Mouse (Mus musculus) layer of hippocampus, postnatal 10 days (tissue): Measurements from ENCODE around the gene Ltbp1. TPM values are rescaled to one million over a fixed set of nuclear protein-coding genes. Genes with fewer than 3 reads are reported as not detected.

Experiments
- DNase-seq, 2 experiments: peaks; one replicate each; pipeline ENCODE4 v3.0.0; 2021; ENCODE audit warnings: low spot score in 2 of 2
- total RNA-seq, 2 experiments: library from RNA; stranded (reverse); gene quantifications; 2 replicates each; pipeline ENCODE4 v1.2.3; 2021

Gene Ltbp1
- total RNA-seq, 2 experiments from 2014 or later, result 6.3 to 8.7 TPM

- DNase-seq, result no peak
Observed at GRCm38 (mm10) chr17:75345116-75345515, 339.7 kb downstream of the Ltbp1 start.

GRCm38 (mm10) chr17:75347414-75347813 lies 342.0 kb downstream of the Ltbp1 start:
- no peak for DNase-seq

DNA sequence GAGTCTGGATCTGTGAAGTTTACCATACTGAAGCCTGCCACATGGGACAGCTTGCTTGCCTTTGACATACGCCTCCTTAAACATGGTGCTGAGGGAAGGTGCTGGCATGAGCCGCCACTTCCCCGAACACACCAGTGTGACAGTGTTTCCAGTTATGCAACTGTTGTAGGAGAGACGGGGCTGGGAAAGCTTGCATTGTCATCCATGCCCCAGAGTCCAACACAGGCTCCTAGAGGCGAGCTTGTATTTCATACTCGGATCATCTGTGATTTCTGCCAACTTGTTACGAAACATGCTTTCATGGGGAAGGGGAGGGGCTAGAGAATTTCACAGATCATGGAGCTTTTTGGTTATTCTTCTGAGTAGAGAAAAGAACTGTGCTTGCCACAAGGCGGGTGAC lies 343.7 kb downstream of the Ltbp1 start:
- peak; percentile 11 to 24 for DNase-seq

GRCm38 (mm10) chr17:75349602-75350001 lies 344.2 kb downstream of the Ltbp1 start:
- DNase-seq, result no peak

GRCm38 (mm10) chr17:75353323-75353722 lies 348.0 kb downstream of the Ltbp1 start:
- no peak for DNase-seq

- no peak for DNase-seq
Observed at GRCm38 (mm10) chr17:75355431-75355830, 350.1 kb downstream of the Ltbp1 start.

DNA sequence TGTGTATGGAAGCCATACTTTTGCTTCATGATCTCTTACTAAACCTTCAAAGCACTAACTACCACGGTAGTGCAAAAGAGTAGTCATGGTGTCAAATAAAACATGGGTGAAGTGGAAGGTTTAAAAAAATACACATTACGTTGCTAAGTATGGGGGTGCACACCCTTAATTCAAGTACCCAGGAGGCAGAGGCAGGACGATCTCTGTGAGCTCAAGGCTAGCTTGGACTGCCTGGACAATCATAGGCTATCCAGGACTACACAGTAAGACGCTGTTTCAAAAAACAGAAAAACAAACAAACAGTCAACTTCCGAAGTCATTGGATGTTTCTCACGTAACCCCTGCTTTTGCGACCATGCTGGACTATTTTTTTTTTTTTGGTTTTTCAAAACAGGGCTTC lies 354.7 kb downstream of the Ltbp1 start:
- no peak for DNase-seq

DNA sequence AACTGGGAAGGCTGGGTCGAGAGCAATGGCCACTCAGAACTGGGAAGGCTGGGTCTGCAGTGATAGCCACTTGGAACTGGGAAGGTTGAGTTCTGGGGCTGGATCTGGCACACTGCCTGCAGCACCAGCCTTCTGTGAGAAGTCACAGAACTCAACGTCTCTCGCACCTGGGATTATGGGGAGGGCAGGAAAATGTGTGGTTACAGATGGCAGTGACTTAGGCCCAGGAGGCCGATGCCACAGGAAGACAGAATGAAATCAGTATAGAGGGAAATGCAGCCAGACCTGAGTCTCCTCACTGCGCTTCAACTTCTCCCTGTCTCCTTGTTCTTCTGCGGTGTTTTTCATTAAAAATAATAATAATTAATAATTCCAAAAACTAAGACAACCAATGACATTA lies 361.0 kb downstream of the Ltbp1 start:
- no peak for DNase-seq

- no peak for DNase-seq
Observed at GRCm38 (mm10) chr17:75367486-75368155, 362.3 kb downstream of the Ltbp1 start.

DNA sequence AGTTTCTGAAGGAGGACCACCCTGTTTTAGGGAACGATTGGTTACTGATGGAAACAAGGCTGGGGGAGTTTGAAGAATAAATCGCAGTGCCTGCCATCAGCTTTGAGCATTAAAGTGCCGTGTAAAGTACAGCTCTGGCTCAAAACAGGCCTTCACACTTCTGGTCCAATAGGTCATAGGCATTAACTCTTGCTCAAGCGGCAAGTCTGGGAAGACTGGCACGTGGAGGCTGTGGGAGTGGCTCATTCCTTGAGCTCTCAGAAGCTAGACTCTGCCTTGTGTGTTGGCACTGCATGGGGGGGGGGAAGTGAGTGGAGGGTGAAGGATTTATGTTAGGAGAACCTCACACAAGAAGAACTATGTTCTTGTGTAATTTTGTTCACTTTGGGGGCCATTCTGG lies 363.2 kb downstream of the Ltbp1 start:
- DNase-seq, result no peak

DNA sequence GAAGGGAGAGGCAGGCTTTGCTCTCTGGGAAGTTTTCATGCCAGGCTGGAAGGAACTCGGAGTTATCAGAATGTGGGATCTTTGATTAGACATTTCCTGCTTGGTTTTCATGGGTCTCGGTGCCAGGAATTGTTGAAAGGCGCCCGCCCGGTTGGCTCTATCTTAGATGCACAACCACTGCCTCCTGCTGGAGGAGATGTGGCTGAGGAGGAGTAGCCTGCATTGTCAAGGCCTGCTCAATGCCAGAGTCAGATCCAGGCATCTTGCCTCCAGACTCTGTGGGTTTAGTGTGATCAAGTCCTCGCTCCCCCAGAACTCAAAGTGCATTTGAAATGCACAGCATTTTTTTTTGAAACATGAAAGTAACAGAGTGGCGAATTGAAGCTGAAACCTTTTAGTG lies 364.0 kb downstream of the Ltbp1 start:
- DNase-seq, result peak; percentile 27 to 32

- no peak for DNase-seq
Observed at GRCm38 (mm10) chr17:75370120-75370519, 364.8 kb downstream of the Ltbp1 start.

GRCm38 (mm10) chr17:75371650-75372049 lies 366.3 kb downstream of the Ltbp1 start:
- no peak for DNase-seq

DNA sequence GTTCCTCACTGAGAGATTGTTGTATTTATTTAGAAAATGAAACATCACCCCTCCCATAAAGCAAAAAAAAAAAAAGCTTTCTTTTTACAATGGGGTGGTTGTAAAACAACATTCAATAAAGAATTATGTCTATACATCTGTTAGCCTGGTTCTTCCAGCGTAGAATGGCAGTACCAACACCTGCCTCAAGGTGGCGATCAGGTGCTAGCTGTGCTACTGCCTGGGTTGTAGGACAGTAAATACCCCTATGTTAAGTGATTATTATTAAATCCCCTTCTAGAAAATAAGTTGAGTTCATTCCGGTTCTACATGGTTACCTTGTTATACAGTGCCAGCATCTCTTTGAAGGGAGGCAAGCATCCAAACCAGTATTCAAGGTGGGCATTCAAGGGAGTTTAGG lies 367.0 kb downstream of the Ltbp1 start:
- peak; percentile 53 to 58 for DNase-seq

DNA sequence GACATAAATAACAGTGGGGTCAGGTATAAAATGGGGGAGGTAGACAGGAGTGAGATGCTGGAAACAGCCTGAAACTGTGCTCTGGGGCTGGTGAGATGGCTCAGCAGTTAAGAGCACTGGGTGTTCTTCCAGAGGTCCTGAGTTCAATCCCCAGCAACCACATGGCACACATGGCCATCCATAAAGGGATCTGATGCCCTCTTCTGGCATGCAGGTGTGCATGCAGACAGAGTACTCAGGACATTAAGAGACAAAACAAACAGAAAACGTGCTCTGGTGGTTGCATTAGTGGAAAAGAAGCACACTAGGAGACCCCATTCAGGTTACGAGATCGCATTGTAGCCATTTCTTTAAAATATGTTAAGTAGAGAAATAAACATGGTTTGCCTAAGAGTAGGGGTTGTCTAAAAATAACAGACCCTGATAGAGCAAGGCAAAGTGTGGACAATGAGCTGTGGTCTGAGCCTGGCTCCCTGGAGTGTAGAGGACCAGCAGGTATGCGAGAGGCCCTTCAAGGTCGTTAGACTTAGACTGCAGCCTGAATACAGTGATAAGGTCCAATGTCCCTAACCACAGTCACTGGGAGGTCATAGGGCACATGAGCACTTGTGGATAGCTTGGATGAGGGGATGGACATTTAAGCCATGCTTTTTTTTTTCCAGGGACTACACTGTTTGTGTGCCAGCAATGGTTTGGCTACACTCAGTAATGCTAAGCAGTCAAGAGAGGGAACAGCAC lies 369.1 kb downstream of the Ltbp1 start:
- DNase-seq, result no peak

- no peak for DNase-seq
Observed at GRCm38 (mm10) chr17:75378256-75378871, 373.0 kb downstream of the Ltbp1 start.

GRCm38 (mm10) chr17:75380167-75380566 lies 374.8 kb downstream of the Ltbp1 start:
- DNase-seq, result no peak

DNA sequence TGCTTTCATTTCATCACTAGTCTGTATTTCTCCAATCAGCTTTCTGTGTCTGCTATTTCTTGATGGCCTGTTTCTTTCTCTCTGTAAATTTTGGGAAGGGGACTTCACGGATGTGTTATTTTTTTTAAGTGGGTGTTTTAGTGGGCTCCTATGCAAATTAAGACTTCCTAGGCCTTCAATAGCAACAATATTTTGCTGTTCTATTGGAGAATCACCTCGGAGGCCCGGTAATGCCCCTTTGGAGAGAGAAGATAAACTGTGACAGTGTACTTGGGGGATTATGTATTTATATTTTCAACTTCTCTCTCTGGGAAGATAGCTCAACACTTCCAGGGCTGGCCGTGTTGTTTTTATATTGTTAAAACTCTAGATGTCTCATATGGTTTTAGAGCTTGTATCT lies 383.0 kb downstream of the Ltbp1 start:
- DNase-seq, result no peak

DNA sequence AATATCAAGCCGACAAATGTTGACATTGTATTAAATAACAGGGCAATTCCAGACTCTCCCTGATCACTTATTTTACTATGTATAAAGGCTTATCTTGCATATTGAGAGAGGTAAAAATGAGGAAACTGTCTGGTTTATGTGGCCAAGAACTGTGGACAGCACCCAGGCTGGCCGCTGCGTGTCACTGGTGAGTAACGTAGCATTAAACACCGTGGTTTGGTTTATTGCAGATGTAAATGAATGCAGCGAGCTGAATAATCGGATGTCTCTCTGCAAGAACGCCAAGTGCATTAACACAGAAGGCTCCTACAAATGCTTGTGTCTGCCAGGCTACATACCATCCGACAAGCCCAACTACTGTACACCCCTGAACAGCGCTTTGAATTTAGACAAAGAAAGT lies 384.8 kb downstream of the Ltbp1 start:
- peak in 1 of 2 experiments; percentile 10 for DNase-seq

DNA sequence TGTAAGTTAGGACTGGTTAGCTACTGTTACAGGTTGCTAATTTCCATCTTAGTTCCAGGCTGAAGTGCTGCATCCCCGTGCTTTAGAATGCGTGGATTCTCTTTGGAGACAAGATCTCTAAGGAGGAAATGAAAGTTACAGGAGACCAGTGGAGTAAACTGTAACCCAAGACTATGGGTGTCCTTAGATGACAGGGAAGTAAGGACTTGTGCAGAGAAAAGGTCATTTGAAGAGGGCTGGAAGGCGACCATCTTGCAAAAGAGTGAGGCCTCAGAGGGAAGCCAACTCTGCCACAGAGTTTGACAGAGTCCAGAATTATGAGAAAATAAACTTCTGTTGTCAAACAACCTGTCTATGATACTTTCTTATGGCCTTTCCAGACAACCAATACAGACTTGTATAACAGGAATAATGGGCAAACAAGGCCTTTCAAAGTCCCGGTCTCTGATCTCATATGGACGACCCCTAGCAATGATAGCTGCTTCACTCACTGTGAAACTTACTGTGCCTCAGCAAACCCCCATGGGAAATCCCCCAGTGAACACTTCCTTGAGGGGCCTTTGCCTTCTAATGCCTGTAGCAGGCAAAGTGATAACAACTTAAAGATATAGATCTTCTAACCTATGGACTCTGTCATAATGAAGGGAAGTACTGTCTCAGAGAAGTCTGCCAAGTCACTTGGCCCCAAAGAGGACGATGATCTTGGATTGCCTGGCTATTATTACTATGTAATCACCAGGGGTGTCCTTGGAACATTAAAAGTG lies 386.2 kb downstream of the Ltbp1 start:
- DNase-seq, result peak in 1 of 2 experiments; percentile 2

DNA sequence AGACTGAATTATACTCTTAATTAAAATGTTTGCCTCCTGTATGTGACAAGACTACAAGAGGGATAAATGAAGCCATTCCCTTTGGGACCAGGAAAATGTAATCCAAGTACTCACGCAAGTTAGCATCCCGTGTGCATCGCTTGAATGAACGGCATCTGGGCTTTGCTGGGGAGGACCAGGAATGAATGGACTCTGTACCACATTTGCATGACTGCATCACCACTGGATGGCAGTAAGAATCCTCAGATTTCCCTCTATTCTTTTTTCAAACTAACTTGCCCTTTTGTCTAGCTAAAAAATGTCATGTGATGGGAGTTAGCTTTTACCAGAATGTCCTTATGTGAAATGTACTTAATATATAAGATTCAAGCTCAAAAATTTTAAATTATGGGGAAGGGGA lies 401.0 kb downstream of the Ltbp1 start:
- DNase-seq, result no peak

DNA sequence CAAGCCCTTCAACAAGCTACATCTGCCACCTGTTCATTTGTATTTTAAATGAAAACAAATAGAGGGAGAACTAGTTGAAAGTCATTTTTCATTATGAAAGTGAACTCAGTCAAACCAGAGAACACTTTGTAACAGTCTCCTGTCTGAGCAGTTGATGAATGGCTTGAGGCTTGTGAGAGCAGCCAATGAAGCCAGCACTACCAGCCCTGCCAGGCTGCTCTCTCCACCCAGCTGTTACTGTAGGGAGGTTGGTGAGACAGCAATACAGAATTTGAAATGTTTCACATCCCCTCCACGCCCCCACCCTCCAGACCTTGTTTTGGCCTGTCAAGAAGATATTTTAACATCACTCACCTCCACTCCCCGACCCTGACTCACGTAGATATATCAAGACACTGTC lies 411.5 kb downstream of the Ltbp1 start:
- no peak for DNase-seq
